Mouse (Mus musculus) c-Kit-negative CD71-positive TER-119-positive erythroid progenitor cells, embryonic 14.5 days (primary cell): ENCODE data around the gene Sh3bgrl.

ENCODE experiments used
- DNase-seq: peaks from one replicate; pipeline ENCODE4 v3.0.0-alpha.2; 2013; ENCODE audit warnings: low read depth, low spot score

Gene Sh3bgrl

GRCm38 (mm10) chrX:109131834-109132233 is 36.7 kb downstream of the Sh3bgrl start:
- no peak for DNase-seq

- DNase-seq, result no peak
Observed at GRCm38 (mm10) chrX:109132463-109132862, 37.3 kb downstream of the Sh3bgrl start.

GRCm38 (mm10) chrX:109133500-109133899 is 38.3 kb downstream of the Sh3bgrl start:
- DNase-seq, result no peak

- no peak for DNase-seq
Observed at GRCm38 (mm10) chrX:109136306-109136705, 41.1 kb downstream of the Sh3bgrl start.

- DNase-seq, result no peak
Observed at GRCm38 (mm10) chrX:109136820-109137219, 41.7 kb downstream of the Sh3bgrl start.

- DNase-seq, result no peak
Observed at GRCm38 (mm10) chrX:109137295-109137694, 42.1 kb downstream of the Sh3bgrl start.

- DNase-seq, result no peak
Observed at GRCm38 (mm10) chrX:109141337-109141870, 46.2 kb downstream of the Sh3bgrl start.

GRCm38 (mm10) chrX:109142281-109142680 is 47.1 kb downstream of the Sh3bgrl start:
- no peak for DNase-seq

- no peak for DNase-seq
Observed at GRCm38 (mm10) chrX:109145779-109146178, 50.6 kb downstream of the Sh3bgrl start.

- no peak for DNase-seq
Observed at GRCm38 (mm10) chrX:109147108-109147507, 51.9 kb downstream of the Sh3bgrl start.

- DNase-seq, result no peak
Observed at GRCm38 (mm10) chrX:109151228-109151627, 56.1 kb downstream of the Sh3bgrl start.

GRCm38 (mm10) chrX:109160326-109160725 is 65.2 kb downstream of the Sh3bgrl start:
- no peak for DNase-seq

- no peak for DNase-seq
Observed at GRCm38 (mm10) chrX:109160901-109161300, 65.7 kb downstream of the Sh3bgrl start.

GRCm38 (mm10) chrX:109175038-109175437 is 79.9 kb downstream of the Sh3bgrl start:
- no peak for DNase-seq

GRCm38 (mm10) chrX:109175470-109175869 is 80.3 kb downstream of the Sh3bgrl start:
- DNase-seq, result no peak

- no peak for DNase-seq
Observed at GRCm38 (mm10) chrX:109184706-109185478, 89.7 kb downstream of the Sh3bgrl start.

GRCm38 (mm10) chrX:109189607-109190006 is 94.4 kb downstream of the Sh3bgrl start:
- DNase-seq, result no peak

- DNase-seq, result no peak
Observed at GRCm38 (mm10) chrX:109190969-109191368, 95.8 kb downstream of the Sh3bgrl start.

GRCm38 (mm10) chrX:109191436-109191835 is 96.3 kb downstream of the Sh3bgrl start:
- no peak for DNase-seq

- no peak for DNase-seq
Observed at GRCm38 (mm10) chrX:109196468-109196867, 101.3 kb downstream of the Sh3bgrl start, which contains the start of gene Gm6377. Gene Gm6377, plus strand, starts transcription at chrX:109196756.

- DNase-seq, result no peak
Observed at GRCm38 (mm10) chrX:109207843-109208242, 112.7 kb downstream of the Sh3bgrl start.

- DNase-seq, result no peak
Observed at GRCm38 (mm10) chrX:109228720-109229119, 133.6 kb downstream of the Sh3bgrl start.

GRCm38 (mm10) chrX:109235383-109236036 is 140.3 kb downstream of the Sh3bgrl start:
- no peak for DNase-seq
